Mouse (Mus musculus): Measurements from ENCODE around the gene Etv3.
"Not testable (repeated sequence)": the region's sequence is repeated elsewhere in the genome, so short reads cannot be mapped to it uniquely, and the experiment has no call there.

- not testable (repeated sequence) for TF ChIP-seq CTCF (IDR thresholded peaks at IDR 0.05; ENCODE audit: control insufficient read depth, insufficient read depth, insufficient read length); USF1 (IDR thresholded peaks at IDR 0.05; ENCODE audit: low read depth); MAX (IDR thresholded peaks at IDR 0.05); FOSL1 (IDR thresholded peaks at IDR 0.05; ENCODE audit: insufficient read depth, low read length, poor library complexity, severe bottlenecking)
Measured at GRCm38 (mm10) chr3:87477948-87478347, 47.3 kb upstream of the Etv3 start.

Measured in C2C12 (cell line).